Mouse (Mus musculus): ENCODE data around the gene Igsf8. TPM values are rescaled to one million over a fixed set of nuclear protein-coding genes. Genes with fewer than 3 reads are reported as not detected.

The Igsf8 gene
- polyA plus RNA-seq, 1 experiment from 2014 or later, result 112 TPM

DNA sequence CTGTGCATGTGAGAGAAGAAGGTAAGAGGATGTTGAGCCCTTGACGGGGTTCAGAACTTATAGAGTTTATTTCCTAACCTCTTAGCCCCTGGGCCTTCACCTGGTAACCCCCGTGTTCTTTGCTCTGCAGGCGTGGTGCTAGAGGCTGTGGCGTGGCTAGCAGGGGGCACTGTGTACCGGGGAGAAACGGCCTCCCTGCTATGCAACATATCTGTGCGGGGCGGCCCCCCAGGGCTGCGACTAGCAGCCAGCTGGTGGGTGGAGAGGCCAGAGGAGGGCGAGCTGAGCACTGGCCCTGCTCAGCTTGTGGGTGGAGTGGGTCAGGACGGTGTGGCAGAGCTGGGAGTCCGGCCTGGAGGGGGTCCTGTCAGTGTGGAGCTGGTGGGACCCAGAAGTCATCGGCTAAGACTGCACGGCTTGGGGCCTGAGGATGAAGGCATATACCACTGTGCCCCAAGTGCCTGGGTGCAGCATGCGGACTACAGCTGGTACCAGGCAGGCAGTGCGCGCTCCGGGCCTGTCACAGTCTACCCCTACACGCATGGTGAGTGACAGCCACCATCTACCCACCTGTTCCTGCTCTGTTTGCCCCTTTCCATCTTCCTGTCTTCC lies 57.1 kb downstream of the Igsf8 start:
- WGBS, result 80% methylated on average over 19 of the region's 19 CpGs
- peaks cover 79% of the 10 kb centered on the region for H3K4me1 ChIP-seq (replicated peaks)
- H3K9ac ChIP-seq (replicated peaks), result peak overlapping the region; percentile 28; the same call in 1 of the 2 replicates
- H3K27me3 ChIP-seq, result peaks cover 3% of the 10 kb centered on the region; the same call in 1 of the 2 replicates
- no peak overlapping the region for H3K4me3 ChIP-seq (replicated peaks)
- peak; percentile 16; the same call in 1 of the 2 replicates for ATAC-seq
- no peak overlapping the region for H3K4me2 ChIP-seq (replicated peaks)
- no peaks in the 10 kb centered on the region for H3K9me3 ChIP-seq
- peaks cover 19% of the 10 kb centered on the region; the same call in 1 of the 2 replicates for H3K36me3 ChIP-seq
- H3K27ac ChIP-seq, result peak overlapping the region; percentile 4; the same call in 1 of the 2 replicates

DNA sequence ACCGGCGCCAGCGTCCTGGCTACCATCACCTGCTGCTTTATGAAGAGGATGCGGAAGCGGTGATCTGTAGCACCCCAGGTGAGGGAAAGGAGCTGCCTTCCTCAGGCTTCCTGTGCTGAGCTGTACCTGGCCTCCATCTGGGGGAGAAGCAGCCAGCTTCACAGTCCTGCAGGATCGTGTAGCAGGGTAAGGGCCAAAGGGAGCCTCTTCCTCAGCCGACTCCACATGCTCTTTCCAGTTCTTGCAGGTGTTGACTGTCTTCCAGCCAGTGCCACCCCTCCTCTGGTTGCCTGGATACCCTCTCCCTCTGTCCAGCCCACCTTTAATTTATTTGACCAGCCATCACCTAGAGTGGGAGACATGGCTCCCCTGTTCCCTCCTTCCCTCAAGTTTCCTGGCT lies 57.9 kb downstream of the Igsf8 start:
- Histone ChIP-seq H3K4me2 (replicated peaks) (no peak overlapping the region), H3K36me3 (peaks cover 19% of the 10 kb centered on the region; the same call in 1 of the 2 replicates), H3K4me1 (replicated peaks) (peaks cover 79% of the 10 kb centered on the region), H3K9ac (replicated peaks) (no peak overlapping the region), H3K27me3 (peaks cover 3% of the 10 kb centered on the region; the same call in 1 of the 2 replicates), H3K9me3 (no peaks in the 10 kb centered on the region), H3K27ac (peak overlapping the region; percentile 70), H3K4me3 (replicated peaks) (no peak overlapping the region)
- no peak for ATAC-seq
- WGBS, result 83% methylated on average over 7 of the region's 7 CpGs

DNA sequence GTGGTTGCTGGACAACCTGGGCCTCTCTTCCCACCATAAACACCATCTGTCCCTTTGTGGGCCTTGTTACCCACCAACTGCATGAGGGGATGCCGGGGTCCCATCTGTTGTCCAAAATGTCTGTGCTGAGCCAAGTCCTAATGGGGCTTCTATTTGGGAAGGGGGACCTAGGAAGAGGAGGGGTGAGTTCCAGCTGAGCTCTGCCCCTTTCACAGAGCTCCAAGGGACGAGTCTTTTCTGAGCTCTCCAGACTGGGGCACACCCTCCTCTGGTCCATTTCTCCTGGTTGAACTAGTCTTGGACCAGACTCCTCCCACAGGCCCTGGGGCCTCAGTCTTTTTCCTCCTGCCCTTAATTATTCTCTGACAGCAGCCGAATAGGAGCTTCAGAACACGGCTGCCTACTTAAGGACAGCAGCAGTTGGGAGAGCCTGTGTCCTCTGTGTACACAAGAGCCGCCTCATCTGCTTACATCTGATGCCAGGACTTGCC lies 58.5 kb downstream of the Igsf8 start:
- peak overlapping the region; percentile 70 for H3K27ac ChIP-seq
- WGBS, result 27% methylated on average over 5 of the region's 5 CpGs
- peaks cover 19% of the 10 kb centered on the region; the same call in 1 of the 2 replicates for H3K36me3 ChIP-seq
- no peak overlapping the region for H3K9ac ChIP-seq (replicated peaks)
- peaks cover 75% of the 10 kb centered on the region for H3K4me1 ChIP-seq (replicated peaks)
- H3K4me3 ChIP-seq (replicated peaks), result no peak overlapping the region
- H3K9me3 ChIP-seq, result no peaks in the 10 kb centered on the region
- H3K27me3 ChIP-seq, result peaks cover 3% of the 10 kb centered on the region; the same call in 1 of the 2 replicates
- ATAC-seq, result peak; percentile 32
- no peak overlapping the region for H3K4me2 ChIP-seq (replicated peaks)

DNA sequence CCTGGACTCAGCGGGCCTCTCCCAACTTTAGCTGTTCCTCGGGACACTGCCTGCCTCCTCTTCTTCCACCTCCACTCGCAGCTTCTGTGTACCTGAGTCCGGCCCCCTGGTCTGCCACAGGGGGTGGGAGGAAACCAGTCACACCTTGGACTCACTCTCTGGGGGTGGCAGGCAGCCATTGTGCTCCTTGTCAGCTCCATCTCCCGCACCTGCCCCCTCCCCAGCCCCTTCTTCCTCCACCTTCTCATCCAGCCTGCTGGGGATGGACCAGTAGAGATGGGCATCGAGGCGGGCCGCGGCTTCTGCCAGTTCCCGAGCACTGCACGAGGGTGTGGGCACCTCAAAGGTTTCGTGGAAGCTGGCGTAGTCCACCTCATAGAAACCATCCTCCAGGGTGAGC lies 61.3 kb downstream of the Igsf8 start:
- H3K27ac ChIP-seq, result no peak overlapping the region
- H3K9me3 ChIP-seq, result no peaks in the 10 kb centered on the region
- H3K4me1 ChIP-seq (replicated peaks), result peaks cover 65% of the 10 kb centered on the region
- peak overlapping the region; percentile 14; the same call in 1 of the 2 replicates for H3K9ac ChIP-seq (replicated peaks)
- H3K4me3 ChIP-seq (replicated peaks), result no peak overlapping the region
- H3K27me3 ChIP-seq, result peaks cover 26% of the 10 kb centered on the region
- H3K4me2 ChIP-seq (replicated peaks), result no peak overlapping the region
- peaks cover 13% of the 10 kb centered on the region; the same call in 1 of the 2 replicates for H3K36me3 ChIP-seq
- 51% methylated on average over 13 of the region's 13 CpGs for WGBS
- ATAC-seq, result no peak

DNA sequence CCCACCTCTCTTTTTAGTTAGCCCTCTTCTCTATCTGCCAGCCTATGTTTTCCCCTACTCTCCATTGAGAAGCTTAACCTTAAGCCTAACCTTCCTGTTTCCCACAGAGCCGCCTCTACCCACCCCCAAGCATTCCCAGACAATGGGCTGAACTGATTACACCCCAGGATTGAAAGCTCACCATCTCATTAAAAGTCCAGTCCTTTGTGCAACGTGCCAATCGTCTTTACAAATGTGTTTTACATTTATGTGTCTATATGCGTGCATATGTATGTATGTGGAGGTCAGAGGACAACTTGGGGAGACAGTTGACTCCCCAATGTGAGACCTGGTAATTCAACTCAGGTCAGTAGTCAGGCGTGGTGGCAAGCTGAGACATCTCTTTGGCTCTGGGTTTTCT lies 61.9 kb downstream of the Igsf8 start:
- 12% methylated on average over 5 of the region's 5 CpGs for WGBS
- Histone ChIP-seq H3K9ac (replicated peaks) (no peak overlapping the region), H3K27ac (no peak overlapping the region), H3K9me3 (no peaks in the 10 kb centered on the region), H3K4me3 (replicated peaks) (no peak overlapping the region), H3K4me2 (replicated peaks) (no peak overlapping the region), H3K27me3 (peaks cover 30% of the 10 kb centered on the region), H3K4me1 (replicated peaks) (peaks cover 65% of the 10 kb centered on the region), H3K36me3 (peaks cover 8% of the 10 kb centered on the region; the same call in 1 of the 2 replicates)
- no peak for ATAC-seq

DNA sequence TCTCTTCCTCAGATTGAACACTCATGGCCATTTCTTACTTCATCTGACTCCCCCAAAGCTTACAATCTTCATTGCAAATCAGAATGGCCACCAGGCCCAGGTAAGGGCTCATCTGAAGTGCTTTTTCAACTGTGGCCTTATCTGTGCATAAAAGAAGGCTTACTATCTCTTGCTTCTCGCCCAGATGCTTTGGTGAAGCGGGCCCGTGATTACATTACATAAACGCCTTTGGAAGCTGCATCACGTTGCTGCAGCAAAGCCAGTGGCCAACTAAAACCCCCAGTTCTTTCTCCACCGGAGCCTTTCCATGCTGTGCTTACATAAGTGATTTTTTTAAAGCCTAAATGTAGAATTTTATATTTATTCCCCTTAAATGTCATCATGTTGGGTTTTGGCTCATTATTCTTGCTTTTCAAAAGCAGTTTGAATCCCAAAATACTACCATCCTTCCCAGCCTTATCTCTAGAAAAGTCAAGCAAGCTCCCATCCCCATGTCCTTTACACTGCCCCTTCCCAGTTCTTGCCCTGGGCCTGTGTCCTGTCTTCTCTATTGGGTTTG lies 62.4 kb downstream of the Igsf8 start:
- Histone ChIP-seq H3K4me2 (replicated peaks) (no peak overlapping the region), H3K4me3 (replicated peaks) (no peak overlapping the region), H3K27me3 (peaks cover 30% of the 10 kb centered on the region), H3K4me1 (replicated peaks) (peaks cover 65% of the 10 kb centered on the region), H3K9me3 (no peaks in the 10 kb centered on the region), H3K9ac (replicated peaks) (no peak overlapping the region), H3K27ac (no peak overlapping the region), H3K36me3 (peaks cover 6% of the 10 kb centered on the region; the same call in 1 of the 2 replicates)
- WGBS, result 54% methylated on average over 6 of the region's 6 CpGs
- ATAC-seq, result no peak

DNA sequence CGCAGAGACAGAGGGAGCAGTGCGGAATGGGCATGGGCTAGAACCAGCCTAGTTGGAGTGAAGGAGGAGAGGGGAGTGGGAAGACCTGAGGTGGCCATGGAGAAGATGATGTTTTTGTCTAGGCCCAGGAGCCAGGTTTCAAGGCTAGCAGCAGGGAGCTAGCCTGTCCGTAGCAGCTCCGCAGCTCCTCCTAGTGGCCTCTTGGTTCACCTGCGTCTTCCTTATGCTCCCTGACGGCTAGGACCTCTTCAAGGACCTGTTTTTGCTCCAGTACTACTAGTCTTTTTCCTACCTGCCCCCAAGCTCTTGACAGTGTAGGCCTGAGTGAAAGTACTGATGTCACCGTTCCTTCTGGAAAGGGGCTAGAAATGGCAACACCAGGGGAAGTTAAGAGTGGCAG lies 63.3 kb downstream of the Igsf8 start:
- Histone ChIP-seq H3K4me1 (replicated peaks) (peaks cover 67% of the 10 kb centered on the region), H3K4me2 (replicated peaks) (no peak overlapping the region), H3K27me3 (peaks cover 30% of the 10 kb centered on the region), H3K9ac (replicated peaks) (no peak overlapping the region), H3K27ac (no peak overlapping the region), H3K36me3 (no peaks in the 10 kb centered on the region), H3K4me3 (replicated peaks) (no peak overlapping the region), H3K9me3 (no peaks in the 10 kb centered on the region)
- 14% methylated on average over 7 of the region's 7 CpGs for WGBS
- peak; percentile 16 for ATAC-seq

DNA sequence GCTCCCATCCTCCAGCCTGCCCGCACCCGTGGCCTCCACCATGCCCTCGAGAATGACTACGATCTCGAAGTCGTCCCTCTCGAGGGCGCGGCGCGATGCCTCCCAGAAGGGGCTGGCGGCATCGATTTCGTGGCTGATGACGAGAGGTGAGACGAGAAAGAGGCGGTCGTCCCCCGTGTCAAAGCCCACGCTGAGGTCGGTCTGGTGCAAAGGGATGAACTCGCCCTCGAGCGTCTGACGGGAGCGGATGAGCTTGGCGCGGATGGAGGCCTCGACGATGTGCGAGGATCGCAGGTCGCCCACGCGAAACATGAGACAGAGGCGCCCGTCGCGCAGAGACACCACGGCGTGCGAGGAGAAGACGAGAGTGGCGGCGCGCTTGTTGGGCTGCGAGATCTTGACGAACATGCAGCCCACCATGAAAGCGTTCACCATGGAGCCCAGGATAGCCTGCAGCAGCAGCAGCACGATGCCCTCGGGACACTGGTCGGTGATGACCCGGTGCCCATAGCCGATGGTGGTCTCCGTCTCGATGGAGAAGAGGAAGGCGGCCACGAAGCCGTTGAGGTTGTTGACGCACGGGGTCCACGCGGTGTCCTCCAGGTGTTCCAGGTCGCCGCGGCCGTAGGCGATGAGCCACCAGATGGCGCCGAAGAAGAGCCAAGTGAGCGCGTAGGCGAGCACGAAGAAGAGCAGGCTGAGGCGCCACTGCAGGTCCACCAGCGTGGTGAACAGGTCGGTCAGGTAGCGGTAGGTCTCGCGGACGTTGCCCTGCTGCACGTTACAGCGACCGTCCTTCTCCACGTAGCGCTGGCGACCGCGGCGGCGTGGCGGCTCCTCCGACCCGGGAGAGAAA lies 64.5 kb downstream of the Igsf8 start:
- no peaks in the 10 kb centered on the region for H3K36me3 ChIP-seq
- H3K27ac ChIP-seq, result no peak overlapping the region
- 25% methylated on average over 94 of the region's 94 CpGs for WGBS
- H3K4me2 ChIP-seq (replicated peaks), result peak overlapping the region; percentile 64
- H3K27me3 ChIP-seq, result peaks cover 33% of the 10 kb centered on the region
- H3K4me3 ChIP-seq (replicated peaks), result peak overlapping the region; percentile 46
- H3K9ac ChIP-seq (replicated peaks), result peak overlapping the region; percentile 59; the same call in 1 of the 2 replicates
- no peaks in the 10 kb centered on the region for H3K9me3 ChIP-seq
- peak; percentile 49 for ATAC-seq
- H3K4me1 ChIP-seq (replicated peaks), result peaks cover 58% of the 10 kb centered on the region

DNA sequence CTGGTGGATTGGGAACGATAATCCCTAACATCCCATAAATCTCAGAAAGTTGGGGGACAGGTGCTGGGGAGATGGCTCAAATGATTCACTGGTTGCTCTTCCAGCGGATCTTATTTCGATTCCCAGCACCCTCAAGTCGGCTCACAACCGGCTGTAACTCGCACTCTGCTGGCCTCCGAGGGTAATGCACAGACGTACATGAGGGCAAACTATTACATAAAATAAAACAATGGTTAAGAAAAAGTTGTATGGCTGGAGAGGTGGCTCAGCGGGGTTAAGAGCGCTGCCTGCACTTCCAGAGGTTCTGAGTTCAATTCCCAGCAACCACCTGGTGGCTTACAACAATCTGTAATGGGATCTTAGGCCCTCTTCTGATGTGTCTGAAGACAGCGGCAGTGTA lies 65.2 kb downstream of the Igsf8 start:
- peaks cover 36% of the 10 kb centered on the region for H3K27me3 ChIP-seq
- no peaks in the 10 kb centered on the region for H3K36me3 ChIP-seq
- H3K4me1 ChIP-seq (replicated peaks), result peaks cover 56% of the 10 kb centered on the region
- peak overlapping the region; percentile 64 for H3K4me2 ChIP-seq (replicated peaks)
- peak overlapping the region; percentile 46 for H3K4me3 ChIP-seq (replicated peaks)
- no peak overlapping the region for H3K27ac ChIP-seq
- H3K9me3 ChIP-seq, result no peaks in the 10 kb centered on the region
- no peak for ATAC-seq
- H3K9ac ChIP-seq (replicated peaks), result peak overlapping the region; percentile 59; the same call in 1 of the 2 replicates
- WGBS, result 64% methylated on average over 11 of the region's 11 CpGs

DNA sequence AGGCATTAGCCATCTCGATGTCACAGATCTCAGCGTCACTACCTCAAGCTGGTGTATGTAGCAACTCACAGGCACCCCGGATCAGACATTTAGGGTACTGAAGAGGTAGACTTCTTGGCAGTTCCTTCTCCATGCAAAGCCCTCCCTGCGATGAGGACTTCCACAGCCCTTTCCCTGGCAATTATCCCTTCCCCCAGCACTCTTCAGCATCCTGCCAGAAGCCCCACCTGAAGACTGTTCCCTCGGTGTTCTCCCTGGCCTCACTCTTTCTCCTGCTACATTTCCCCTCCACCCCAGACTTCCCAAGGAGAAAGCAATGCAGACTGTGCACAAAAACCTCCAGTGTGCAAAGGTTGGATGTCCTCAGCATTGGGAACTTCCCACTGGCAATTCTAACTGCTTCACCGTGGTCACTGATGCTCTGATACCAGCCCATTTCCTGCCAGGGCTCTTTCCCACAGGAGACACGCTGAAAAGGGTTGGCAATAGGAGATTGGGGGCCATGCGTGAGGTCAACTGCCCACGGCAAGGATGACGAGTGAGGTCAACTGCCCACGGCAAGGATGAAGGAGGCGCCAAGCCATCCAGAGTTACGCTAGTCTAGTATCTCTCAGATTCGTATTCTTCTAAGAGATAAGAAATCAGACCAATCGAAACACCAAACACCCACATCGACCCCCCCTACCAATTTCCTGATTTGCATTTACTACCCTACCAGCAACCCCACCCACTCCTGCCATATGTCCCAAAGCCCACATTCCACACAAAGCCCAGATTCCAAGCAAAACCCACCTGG lies 66.0 kb downstream of the Igsf8 start:
- no peak for ATAC-seq
- no peaks in the 10 kb centered on the region for H3K9me3 ChIP-seq
- WGBS, result 92% methylated on average over 16 of the region's 16 CpGs
- no peak overlapping the region for H3K4me2 ChIP-seq (replicated peaks)
- no peak overlapping the region for H3K27ac ChIP-seq
- H3K4me1 ChIP-seq (replicated peaks), result peaks cover 55% of the 10 kb centered on the region
- no peak overlapping the region for H3K9ac ChIP-seq (replicated peaks)
- H3K27me3 ChIP-seq, result peaks cover 33% of the 10 kb centered on the region
- no peak overlapping the region for H3K4me3 ChIP-seq (replicated peaks)
- H3K36me3 ChIP-seq, result no peaks in the 10 kb centered on the region

DNA sequence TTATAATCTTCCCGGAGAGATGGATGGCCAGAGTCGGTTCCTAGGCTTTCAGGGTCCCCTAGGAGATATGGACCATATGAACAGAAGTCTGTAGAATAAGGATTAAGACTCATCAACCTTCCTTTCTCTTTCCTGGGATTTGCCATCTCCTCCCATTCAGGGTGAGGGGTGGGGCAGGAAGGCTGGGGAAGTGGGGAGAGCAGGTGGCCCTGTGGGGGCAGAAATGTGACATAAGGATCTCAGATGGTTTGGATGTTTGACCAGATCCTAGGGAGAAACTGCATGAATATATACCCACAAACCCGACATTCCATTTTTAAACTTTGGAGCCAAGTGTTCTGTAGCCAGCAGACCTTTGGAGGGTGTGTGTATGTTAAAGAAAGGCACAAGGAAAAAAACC lies 66.6 kb downstream of the Igsf8 start:
- WGBS, result 81% methylated on average over 3 of the region's 3 CpGs
- no peak for ATAC-seq
- peaks cover 49% of the 10 kb centered on the region for H3K4me1 ChIP-seq (replicated peaks)
- no peak overlapping the region for H3K27ac ChIP-seq
- H3K4me3 ChIP-seq (replicated peaks), result no peak overlapping the region
- no peaks in the 10 kb centered on the region for H3K9me3 ChIP-seq
- no peaks in the 10 kb centered on the region for H3K36me3 ChIP-seq
- no peak overlapping the region for H3K9ac ChIP-seq (replicated peaks)
- H3K4me2 ChIP-seq (replicated peaks), result peak overlapping the region; percentile 66; the same call in 1 of the 2 replicates
- H3K27me3 ChIP-seq, result peaks cover 33% of the 10 kb centered on the region
